Mouse (Mus musculus) erythroblast, adult 5-6 weeks (primary cell): ENCODE results near the gene Rngtt. TPM values are rescaled to one million over a fixed set of nuclear protein-coding genes. Genes with fewer than 3 reads are reported as not detected.
"Not testable (repeated sequence)": the region's sequence is repeated elsewhere in the genome, so short reads cannot be mapped to it uniquely, and the experiment has no call there.

Experiments
- ATAC-seq: replicated peaks from 2 replicates; pipeline ENCODE4 v1.8.0; 2016; ENCODE audit warnings: moderate number of reproducible peaks, mild to moderate bottlenecking, moderate TSS enrichment, inconsistent platforms; ENCODE audit not compliant: poor library complexity, low FRiP score, severe bottlenecking
- total RNA-seq, 2 experiments: library from RNA; stranded (forward) in 1 of 2; stranded (reverse) in 1 of 2; fragments of 150-400 nt in 1 of 2; fragments of 200-764, 138-1000 nt in 1 of 2; gene quantifications; 2 replicates each; pipeline versions ENCODE4 v1.2.3 to v1.2.4; 2015 to 2017; ENCODE audit warnings: low replicate concordance in 2 of 2

Rngtt gene
- total RNA-seq (2015; ENCODE audit: low replicate concordance) (55.8 and 61.3 TPM in 2 replicates), total RNA-seq (2017; ENCODE audit: low replicate concordance) (109 and 206 TPM in 2 replicates)

DNA sequence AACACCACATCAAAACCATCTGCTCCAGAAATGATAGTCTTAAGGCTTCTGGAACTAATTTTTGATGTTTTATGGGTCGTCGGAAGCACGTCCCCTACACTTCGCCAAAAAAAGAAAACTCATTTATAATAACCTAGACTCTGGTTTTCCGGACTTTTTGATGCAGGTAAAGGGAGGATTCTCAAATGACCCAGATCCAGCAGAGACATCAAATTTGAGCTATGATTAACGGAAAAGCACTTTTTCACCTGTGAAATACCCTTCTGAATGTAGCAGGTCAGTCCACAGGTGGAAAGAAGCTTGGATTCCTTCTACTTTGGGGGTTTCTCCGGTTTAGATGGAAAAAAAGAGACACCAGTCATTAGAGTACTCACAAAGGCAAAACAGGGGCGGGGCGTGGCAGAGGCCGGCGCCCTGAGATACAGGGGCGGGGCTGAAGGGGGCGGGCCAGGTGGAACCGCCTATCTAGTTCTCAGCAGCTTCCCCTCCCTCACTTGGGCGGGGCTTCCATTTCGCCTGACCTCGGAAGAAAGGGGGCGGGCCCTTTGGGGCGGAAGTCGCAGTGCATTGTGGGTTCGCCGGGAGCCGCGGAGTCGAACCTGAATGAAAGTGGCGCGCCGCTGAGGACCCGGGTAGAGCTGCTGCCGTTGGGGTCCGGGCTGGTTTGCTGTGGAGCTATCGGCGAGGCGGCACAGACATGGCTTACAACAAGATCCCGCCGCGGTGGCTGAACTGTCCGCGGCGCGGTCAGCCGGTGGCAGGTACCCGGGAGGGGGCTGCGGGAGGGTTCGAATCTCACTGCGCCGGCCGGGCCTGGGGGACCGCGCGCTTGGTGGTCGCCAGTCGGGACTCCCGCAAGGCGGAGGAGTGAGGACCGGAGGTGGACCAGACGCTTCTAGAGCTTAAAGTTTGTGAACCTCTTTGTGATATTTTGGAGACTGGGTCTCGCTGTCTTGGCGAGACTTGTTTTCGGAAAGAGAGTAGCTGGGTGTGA lies at the start of gene Rngtt:
Rngtt (plus strand) TSS at position 548 of the 994 bp plus-strand sequence.
- ATAC-seq: peak; percentile 94

DNA sequence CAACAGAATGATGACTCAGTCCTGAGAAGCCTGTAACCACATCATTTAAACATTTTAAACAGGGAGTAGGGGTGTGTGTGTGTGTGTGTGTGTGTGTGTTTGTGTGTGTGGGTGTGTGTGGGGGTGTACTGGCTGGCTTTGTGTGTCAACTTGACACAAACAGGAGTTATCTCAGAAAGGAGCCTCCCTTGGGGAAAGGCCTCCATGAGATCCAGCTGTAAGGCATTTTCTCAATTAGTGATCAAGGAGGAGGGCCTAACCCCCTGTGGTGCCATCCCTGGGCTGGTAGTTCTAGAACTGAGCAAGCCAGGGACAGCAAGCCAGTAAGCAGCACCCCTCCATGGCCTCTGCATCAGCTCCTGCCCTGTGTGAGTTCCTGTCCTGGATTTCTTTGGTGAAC lies 49.8 kb upstream of the Rngtt start:
- no peak for ATAC-seq

DNA sequence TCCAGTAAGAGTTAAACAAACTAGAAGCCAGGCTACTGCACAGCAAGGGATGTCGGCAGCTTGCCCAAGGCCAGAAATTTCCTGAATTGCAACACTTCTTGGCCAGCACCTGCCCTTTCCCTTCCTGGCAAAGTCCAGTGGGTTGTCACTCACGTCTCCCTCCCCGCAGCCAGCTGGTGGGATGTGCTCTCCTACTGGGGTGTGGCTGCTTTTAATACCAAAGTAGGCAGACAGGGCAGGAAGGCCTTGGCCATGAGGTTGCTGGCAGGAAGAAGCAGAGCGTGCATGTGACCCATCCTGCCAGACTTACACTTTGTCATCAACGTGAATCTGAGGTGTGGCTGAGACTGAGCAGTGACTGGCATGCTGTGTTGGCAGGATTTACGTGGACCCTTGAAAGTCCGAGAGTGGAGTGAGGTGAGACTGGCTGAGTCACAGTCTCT lies 48.8 kb upstream of the Rngtt start:
- no peak for ATAC-seq

DNA sequence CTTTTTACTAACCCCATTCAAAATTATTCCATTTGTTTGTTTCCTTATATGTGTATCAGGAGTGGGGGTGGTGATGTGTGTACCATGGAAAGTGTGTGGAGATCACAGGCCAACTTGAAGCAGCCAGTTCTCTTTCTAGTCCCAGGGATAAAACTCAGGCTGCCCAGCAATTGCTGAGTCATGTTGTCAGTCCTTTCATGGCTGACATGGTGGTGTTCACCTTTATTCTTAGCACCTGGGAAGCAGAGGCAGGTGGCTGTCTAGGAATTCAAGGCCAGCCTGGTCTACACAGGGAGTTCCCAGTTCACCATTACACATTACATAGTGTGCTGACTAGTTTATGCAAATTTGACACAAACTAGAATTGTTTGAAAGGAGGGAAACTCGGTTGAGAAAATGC lies 47.2 kb upstream of the Rngtt start:
- ATAC-seq: no peak

DNA sequence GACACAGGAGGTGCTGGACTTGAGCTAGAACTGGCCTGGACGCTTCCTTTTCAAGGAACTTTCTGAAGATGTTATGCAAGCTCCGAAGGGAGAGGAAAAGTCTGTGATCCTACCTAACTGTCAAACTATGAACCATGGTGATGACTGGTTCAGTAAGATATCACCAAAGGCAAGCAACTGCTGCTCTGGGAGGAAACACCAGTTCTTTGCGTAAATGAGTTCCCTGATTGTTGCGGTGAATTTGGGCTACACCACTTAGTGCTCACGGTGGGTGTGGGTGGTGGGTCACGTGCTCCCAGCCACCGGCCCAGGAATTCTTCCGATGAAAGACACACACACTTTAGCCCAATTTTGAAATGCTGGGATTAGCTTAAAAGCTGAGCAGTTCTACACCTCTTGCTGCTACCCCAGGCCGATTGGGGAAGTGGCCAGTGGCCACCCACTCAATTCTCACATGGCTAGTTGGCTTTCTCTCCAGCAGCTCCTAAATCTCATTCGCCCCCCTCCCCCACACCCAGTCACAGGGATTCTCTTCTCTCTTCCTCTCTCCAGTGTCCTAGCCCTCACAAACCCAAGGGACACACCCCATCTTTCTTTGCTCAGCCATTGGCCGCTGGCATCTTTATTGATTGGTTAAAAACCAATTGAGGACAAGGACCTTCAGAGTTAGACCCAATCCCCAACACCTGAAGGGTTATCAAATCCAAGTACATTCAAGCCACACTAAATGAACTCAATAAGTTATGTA lies 45.0 kb upstream of the Rngtt start:
- ATAC-seq: no peak

DNA sequence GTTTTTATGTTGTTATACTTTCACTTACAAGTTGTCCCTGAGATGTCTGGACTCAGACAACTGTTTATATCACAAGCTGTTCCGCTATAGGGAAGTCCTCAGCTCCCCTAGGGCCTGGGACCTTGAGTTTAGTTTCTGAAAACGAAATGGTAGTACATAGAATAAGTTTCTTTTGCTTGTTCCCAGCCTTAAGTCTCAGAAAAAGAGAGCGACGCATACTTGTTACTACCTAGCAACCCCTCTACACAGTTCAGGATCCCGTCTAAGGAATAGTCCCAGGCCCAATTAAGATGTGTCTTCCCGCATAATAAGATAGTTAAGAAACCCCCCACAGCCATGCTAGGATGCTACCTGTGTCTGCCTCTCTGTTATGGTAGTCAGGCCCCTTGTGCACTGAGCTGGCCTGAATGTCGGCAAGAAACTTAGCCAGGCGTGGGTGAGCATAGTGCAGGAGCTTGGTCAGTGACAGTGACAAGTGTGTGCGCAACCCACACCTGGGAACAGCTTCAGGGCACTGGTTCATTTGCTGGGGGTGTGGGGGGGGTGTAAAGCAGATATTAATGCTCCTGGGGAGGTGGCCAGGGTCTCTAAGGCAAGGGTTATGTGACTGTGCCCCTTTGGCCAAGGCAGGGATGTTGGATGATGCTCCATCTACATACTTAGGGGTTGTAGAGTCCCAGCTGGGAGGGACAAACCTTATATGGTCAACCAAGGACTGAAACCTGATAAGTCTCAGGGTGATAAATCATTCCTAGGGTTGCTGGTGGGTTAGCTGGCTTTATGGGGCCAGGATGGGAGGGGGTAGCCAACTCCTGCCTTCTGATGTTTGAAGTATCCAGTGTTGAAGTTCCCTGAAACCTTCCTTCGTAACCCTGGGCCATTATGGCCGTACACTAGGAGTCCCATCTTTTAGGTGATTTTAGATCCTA lies 39.5 kb upstream of the Rngtt start:
- ATAC-seq: no peak

DNA sequence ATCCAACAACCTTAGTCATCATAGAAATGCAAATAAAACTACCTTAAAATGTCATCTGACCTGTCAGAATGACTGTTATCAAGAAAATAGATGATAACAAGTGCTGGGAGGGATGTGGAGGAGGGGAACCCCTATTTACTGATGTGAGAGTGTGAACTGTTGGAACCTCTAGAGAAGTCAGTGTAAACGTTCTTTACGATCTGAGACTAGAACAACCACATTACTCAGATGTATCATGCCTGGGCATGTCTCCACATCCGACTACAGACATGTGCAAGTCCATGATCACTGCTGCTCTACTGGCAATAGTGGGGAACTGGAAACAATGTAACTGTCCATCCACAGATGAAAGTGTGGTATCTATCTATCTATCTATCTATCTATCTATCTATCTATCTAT lies 36.7 kb upstream of the Rngtt start:
- ATAC-seq: no peak

DNA sequence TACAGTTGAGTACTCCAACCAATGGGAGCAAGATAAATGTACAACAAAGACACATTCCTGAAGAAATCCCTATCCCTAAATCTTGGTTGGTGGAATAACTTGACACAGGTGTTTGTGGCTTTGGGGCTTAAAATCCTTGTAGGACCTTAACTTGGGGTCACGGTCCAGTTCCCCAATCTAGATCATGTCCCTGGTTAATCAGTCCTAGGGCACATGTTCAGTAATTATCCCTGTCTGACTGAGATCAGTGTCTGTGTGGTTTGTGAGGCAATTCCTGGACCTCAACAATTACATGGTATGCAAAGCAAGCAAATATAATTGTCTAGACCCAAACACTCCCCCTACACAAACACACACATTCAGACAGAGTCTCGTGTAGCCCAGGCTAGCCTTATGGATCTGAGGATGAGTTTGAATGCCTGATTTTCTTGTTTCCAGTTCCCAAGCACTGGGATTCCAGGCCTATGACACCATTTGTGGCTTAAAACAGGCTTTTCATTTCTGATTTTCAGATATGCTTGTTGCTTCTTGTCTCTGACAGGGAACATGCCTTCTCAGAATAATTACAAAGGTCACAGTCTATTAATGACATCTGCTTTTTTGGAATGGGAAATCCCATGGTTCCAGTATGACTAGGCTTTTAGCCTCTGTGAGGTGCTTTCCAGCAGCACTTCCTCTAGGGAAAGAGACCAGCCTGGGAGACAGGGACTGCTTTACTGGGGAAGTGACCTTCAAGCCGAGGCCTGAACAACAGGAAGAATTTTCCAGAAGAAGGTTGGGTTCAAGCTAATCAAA lies 28.0 kb upstream of the Rngtt start:
- ATAC-seq: no peak

DNA sequence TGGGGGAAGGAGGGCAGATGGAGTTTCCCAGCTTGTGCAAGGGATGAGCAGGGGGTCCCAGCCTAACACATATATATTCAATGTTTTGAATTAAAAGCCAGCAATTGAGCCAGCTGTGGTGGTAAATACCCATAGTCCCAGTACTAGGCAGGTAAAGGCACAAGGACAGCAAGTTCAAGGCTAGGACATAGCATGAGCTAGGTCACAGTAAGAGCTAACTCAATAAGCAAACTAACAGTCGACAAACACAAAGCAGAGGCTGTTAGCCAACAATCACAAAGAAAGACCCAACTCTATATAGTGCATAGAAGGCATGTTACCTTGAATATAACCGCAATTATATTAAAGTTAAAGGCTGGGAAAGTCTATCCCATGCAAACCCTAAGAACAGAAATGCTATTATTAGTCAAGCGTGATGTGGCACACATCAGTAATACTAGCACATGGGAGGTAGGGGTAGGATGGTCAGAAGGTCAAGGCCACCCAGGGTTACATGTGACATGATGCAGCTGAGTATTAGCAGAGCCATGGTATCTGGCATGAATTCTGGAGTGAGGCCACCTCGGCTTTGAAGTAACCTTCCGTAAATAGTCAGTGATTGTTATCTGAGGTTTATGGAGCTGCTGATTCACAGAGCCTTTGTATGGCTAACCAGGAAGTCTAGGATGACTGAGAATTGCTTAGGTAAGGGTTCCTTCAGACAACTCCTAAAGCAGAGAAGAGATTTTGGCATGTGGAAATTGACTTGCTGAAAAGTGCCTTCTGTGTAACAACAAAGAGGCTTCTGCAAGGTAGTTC lies 25.8 kb upstream of the Rngtt start:
- no peak for ATAC-seq

DNA sequence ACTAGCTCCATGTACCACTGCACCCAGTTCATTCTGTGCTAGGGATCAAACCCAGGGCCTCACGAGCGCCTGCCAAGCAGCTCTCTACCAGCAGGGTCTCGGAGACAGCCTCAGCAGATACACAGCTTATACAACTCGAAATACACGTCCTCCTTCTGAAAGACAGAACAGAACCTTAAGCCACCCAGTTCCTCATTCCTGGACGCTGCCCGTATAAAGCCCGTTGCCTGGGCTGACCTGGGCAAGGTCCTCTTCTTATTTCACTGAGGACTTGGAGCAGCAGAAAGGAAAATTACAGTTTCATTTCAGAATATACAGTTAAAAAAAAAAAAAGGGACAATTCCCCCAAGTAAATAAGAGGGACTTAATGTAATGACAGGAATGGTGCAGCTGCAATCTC lies 24.7 kb upstream of the Rngtt start:
- no peak for ATAC-seq

DNA sequence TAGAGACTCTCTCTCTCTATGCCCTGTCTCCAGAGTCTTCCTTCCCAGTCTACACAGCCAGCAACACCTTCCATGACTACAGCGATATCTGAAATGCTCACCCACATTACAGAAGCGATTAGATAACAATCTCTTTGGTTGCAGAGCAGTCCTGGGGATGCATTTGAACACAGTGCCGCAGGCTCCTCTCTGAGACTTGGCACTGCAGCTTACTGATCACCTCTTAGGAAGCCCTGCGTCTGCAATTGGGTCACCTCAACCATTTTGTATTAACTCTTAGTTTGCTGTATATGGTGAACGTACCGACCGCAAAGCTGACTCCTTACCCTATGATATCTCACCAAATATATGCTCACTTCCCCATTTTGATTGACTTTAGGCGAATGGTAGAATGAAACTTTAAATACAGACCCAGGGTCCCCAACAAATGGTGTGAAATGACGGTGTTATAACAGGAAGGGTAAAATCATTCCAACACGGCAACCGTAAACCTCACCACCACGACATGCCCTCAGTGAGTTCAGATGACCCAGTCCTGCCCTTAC lies 20.9 kb upstream of the Rngtt start:
- ATAC-seq: no peak

DNA sequence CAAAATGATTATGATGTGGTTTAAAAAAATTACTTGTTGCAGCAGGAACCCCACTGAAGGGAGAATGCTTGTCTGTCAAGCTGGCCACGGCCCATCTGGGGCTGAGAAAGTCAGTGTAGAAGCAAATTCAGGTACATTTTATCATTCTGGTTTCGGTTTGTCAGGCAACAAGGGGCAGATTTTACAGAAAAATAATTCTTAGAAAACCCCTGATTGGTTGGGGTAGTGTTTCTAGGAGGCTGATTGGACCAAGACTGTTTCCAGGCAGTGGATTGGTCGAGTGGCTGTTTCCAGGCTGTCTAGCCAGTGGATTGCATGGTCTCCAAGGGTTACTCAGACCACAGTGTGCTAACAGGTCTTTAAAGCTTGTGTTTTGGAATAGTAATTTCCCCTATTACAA lies 20.1 kb upstream of the Rngtt start, which contains the start of gene Pnrc1:
Pnrc1 (minus strand) TSS at position 162 of the 400 bp plus-strand sequence.
- no peak for ATAC-seq

DNA sequence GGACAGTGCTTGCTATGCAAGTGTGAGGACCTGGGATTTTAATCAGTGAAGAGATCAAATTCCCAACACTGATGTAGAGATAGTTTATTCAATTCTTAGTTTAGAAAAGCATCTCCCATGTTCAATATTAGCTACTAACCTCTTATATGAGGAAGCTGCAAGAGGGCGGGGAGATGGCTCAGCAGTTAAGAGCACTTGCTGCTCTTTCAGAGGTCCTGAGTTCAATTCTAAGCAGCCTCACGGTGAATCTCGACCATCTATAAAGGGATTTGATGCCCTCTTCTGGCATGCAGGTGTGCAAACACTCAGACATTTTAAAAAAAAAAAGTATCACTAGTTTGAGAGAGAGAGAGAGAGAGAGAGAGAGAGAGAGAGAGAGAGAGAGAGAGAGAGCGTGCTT lies 19.2 kb upstream of the Rngtt start:
- no peak for ATAC-seq

DNA sequence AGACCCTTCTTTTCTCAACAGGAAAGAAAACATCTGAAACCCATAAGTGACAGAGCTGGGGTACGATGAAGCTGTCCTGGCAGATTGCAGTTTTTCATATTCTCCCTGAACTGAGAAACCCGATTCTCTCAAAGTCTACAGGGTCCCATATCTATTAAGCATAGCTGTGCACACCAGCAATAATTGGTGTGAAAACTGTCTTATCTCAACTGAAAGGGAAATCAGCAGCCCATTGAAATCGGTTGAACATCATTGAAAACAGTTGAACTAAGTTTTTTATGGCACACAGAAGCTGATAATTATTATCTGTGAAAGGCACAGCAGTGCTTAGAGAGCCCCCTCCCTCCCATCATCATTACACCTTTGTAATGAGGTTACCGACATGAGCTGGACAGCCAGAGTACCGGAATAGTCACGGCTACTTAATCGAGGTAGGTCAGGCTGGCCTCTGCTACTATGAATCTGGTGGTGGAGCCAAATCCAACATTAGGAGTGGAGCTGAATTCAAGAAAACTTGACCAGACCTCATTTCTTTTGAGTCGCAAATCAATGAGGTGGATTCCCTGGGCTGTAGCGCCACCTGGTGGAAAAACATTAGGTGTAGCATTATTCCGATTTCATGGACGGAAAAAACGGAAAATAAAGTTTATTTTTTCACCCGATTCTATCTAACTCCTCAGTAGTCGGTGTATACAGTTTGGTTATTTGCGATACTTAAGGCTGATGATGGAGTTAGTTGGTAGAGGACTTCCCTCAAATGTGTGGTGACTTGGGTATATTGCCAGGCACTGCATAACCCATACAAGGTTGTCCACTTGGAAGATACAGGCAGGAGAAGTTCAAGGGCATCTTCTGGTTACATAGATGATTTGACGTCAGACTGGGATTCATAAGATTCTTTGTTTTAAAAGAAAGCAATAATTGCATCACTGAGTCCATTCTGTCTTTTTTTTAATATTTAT lies 17.4 kb upstream of the Rngtt start:
- ATAC-seq: peak; percentile 69

DNA sequence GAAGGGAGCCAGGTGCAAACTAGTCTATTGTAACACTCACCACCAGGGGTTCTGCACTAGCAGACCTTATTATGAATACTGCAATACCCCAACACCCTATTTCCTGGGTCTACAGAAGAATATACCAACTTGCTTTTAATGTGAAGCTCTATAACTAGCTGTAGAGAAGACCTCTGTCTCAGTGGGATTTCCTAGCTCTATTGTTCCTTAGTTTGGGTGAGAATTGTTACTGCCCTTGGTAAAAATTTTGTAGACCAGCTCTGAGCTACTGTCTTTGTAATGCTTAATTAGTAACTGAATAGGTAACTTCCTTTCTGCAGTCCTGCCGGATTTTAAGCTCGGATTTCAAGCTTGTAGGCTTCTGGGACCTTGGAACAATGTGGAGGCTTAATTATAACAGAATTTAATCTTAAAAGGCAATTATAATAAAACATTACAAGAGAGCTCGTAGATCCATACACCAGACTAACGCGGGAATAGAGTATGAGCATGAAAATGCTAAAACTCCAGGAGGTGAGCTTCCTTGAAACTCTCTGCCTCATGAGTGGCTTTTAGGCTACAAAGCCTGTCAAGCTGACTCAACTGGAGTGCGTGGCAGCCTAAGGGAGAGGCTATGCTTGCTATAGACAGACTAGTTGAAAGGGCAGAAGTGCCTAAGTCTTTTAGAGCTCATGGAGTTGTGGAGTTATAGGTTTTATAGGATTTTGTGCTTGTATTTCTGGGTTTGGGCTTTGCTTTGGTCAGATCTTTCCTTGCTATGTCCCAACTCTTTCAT lies 9.0 kb upstream of the Rngtt start:
- ATAC-seq: not testable (repeated sequence)

DNA sequence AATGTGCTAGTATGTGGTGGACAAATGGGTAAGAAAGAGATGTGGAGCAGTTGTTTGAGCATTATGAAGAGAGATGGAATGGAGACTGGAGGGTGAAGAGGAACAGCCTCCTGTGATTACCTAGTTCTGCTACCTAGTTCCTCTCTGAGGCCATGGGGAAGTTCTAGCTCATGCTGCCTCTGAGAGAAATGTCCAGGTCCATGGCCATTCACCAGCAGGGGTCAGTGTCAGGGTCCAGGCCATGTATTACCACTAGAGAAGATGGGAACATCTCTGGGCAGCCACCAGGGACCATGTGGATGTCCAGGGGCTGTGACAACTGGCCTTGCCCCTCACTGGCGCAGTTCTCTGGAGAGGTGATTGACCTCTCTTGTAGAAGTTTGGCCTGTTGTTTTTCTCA lies 7.1 kb upstream of the Rngtt start:
- peak; percentile 75 for ATAC-seq
